Mouse (Mus musculus) ES-CJ7 (cell line): ENCODE measurements around the gene Zfp462.
"Not testable (repeated sequence)": the region's sequence is repeated elsewhere in the genome, so short reads cannot be mapped to it uniquely, and the experiment has no call there.

Experiments used
- DNase-seq: peaks from one replicate; pipeline ENCODE4 v3.0.0; 2011; ENCODE audit warnings: low read depth, low spot score

Zfp462 gene

GRCm38 (mm10) chr4:54944921-54945430 lies at the start of gene Zfp462:
Zfp462 (plus strand) TSS chr4:54945048.
- DNase-seq: peak; percentile 89

GRCm38 (mm10) chr4:54896017-54896416 lies 48.8 kb upstream of the Zfp462 start:
- DNase-seq: no peak

GRCm38 (mm10) chr4:54904641-54905040 lies 40.2 kb upstream of the Zfp462 start:
- DNase-seq: no peak

- no peak for DNase-seq
Observed at GRCm38 (mm10) chr4:54905399-54905953, 39.4 kb upstream of the Zfp462 start.

GRCm38 (mm10) chr4:54910300-54910699 lies 34.5 kb upstream of the Zfp462 start:
- DNase-seq: no peak

- no peak for DNase-seq
Observed at GRCm38 (mm10) chr4:54918276-54918675, 26.6 kb upstream of the Zfp462 start.

- peak; percentile 88 for DNase-seq
Observed at GRCm38 (mm10) chr4:54923386-54923785, 21.5 kb upstream of the Zfp462 start.

- DNase-seq: no peak
Observed at GRCm38 (mm10) chr4:54924306-54924705, 20.5 kb upstream of the Zfp462 start.

- peak; percentile 91 for DNase-seq
Observed at GRCm38 (mm10) chr4:54926456-54926855, 18.4 kb upstream of the Zfp462 start.

GRCm38 (mm10) chr4:54927321-54928062 lies 17.4 kb upstream of the Zfp462 start:
- not testable (repeated sequence) for DNase-seq

GRCm38 (mm10) chr4:54929686-54930085 lies 15.2 kb upstream of the Zfp462 start:
- no peak for DNase-seq

- peak; percentile 37 for DNase-seq
Observed at GRCm38 (mm10) chr4:54932668-54933067, 12.2 kb upstream of the Zfp462 start.

- DNase-seq: no peak
Observed at GRCm38 (mm10) chr4:54937161-54937560, 7.7 kb upstream of the Zfp462 start.

- DNase-seq: peak; percentile 84
Observed at GRCm38 (mm10) chr4:54945603-54946445, 976 bp downstream of the Zfp462 start.

GRCm38 (mm10) chr4:54946662-54947055 lies 1.8 kb downstream of the Zfp462 start:
- DNase-seq: peak; percentile 27

GRCm38 (mm10) chr4:54947056-54947990 lies 2.5 kb downstream of the Zfp462 start:
- DNase-seq: peak; percentile 71

- peak; percentile 51 for DNase-seq
Observed at GRCm38 (mm10) chr4:54947991-54948615, 3.3 kb downstream of the Zfp462 start.

GRCm38 (mm10) chr4:54948616-54949560 lies 4.0 kb downstream of the Zfp462 start:
- DNase-seq: peak; percentile 37

- peak; percentile 45 for DNase-seq
Observed at GRCm38 (mm10) chr4:54949561-54949940, 4.7 kb downstream of the Zfp462 start.
